Mouse (Mus musculus) MEL (cell line): ENCODE results near the gene Myrf. TPM values are rescaled to one million over a fixed set of nuclear protein-coding genes. Genes with fewer than 3 reads are reported as not detected.

ENCODE experiments used
- DNase-seq: peaks from one replicate; pipeline ENCODE4 v3.0.0; 2011; ENCODE audit warnings: low read depth, low spot score
- H3K27ac ChIP-seq: 2 replicates; pipeline ENCODE4 v1.5.1; 2012; ENCODE audit warnings: low read depth, mild to moderate bottlenecking, control low read depth, low read length, moderate library complexity; ENCODE audit not compliant: control insufficient read depth
- H3K27me3 ChIP-seq, 2 experiments: fragments of 150-350 bp in 1 of 2; sonication (generic) in 1 of 2; 2 replicates each; pipeline ENCODE4 v1.6.1; 2012; ENCODE audit warnings: low read length in 2 of 2, mild to moderate bottlenecking in 2 of 2, improper control_type of control experiment in 1 of 2, moderate library complexity in 1 of 2; ENCODE audit not compliant: insufficient read depth in 2 of 2, control insufficient read depth in 1 of 2
- H3K36me3 ChIP-seq, 2 experiments: 2 replicates each; pipeline ENCODE4 v1.6.1; 2012 to 2014; ENCODE audit warnings: low read length in 2 of 2, improper control_type of control experiment in 1 of 2, inconsistent platforms in 1 of 2, mild to moderate bottlenecking in 1 of 2; ENCODE audit not compliant: insufficient read depth in 2 of 2, control insufficient read depth in 1 of 2
- H3K4me1 ChIP-seq, 2 experiments: fragments of 150-350 bp in 1 of 2; sonication (generic) in 1 of 2; 2 replicates each; pipeline ENCODE4 v1.6.1; 2012; ENCODE audit warnings: low read length in 2 of 2, improper control_type of control experiment in 1 of 2, mild to moderate bottlenecking in 1 of 2; ENCODE audit not compliant: insufficient read depth in 2 of 2, control insufficient read depth in 1 of 2
- H3K4me3 ChIP-seq, 2 experiments: fragments of 150-350 bp in 1 of 2; sonication (generic) in 1 of 2; 2 replicates each; pipeline ENCODE4 v1.5.1; 2012; ENCODE audit warnings: low read depth in 2 of 2, low read length in 2 of 2, mild to moderate bottlenecking in 2 of 2, moderate library complexity in 2 of 2, control low read depth in 1 of 2, improper control_type of control experiment in 1 of 2; ENCODE audit not compliant: control insufficient read depth in 1 of 2, insufficient read depth in 1 of 2
- H3K79me2 ChIP-seq: 2 replicates; pipeline ENCODE4 v1.6.1; 2012; ENCODE audit warnings: mild to moderate bottlenecking, low read length, moderate library complexity; ENCODE audit not compliant: control insufficient read depth, poor library complexity, insufficient read depth
- H3K9ac ChIP-seq: 2 replicates; pipeline ENCODE4 v1.6.1; 2012; ENCODE audit warnings: low read depth, mild to moderate bottlenecking, control low read depth, low read length, moderate library complexity; ENCODE audit not compliant: control insufficient read depth, poor library complexity, severe bottlenecking
- H3K9me3 ChIP-seq: fragments of 150-350 bp; sonication (generic); replicated peaks from 2 replicates; pipeline ENCODE4 v1.6.1; 2012; ENCODE audit warnings: mild to moderate bottlenecking, low read length, improper control_type of control experiment, moderate library complexity; ENCODE audit not compliant: insufficient read depth
- BHLHE40 ChIP-seq: IDR thresholded peaks from 2 replicates; pipeline ENCODE4 v1.6.1; 2012; ENCODE audit warnings: low read depth, mild to moderate bottlenecking, inconsistent platforms, low read length, improper control_type of control experiment, borderline replicate concordance
- E2F4 ChIP-seq: IDR thresholded peaks from 2 replicates; pipeline ENCODE4 v1.6.1; 2011; ENCODE audit warnings: low read depth, low read length, improper control_type of control experiment, borderline replicate concordance
- EP300 ChIP-seq, 2 experiments: IDR thresholded peaks; 2 replicates each; pipeline ENCODE4 v1.6.1; 2011; ENCODE audit warnings: improper control_type of control experiment in 2 of 2, low read length in 2 of 2, low read depth in 1 of 2, mild to moderate bottlenecking in 1 of 2
- ETS1 ChIP-seq: IDR thresholded peaks from 2 replicates; pipeline ENCODE4 v1.6.1; 2012; ENCODE audit warnings: low read depth, mild to moderate bottlenecking, inconsistent platforms, low read length, improper control_type of control experiment, moderate library complexity
- GABPA ChIP-seq: IDR thresholded peaks from 2 replicates; pipeline ENCODE4 v1.6.1; 2012; ENCODE audit warnings: low read depth, mild to moderate bottlenecking, inconsistent platforms, low read length, improper control_type of control experiment, moderate library complexity
- HCFC1 ChIP-seq: IDR thresholded peaks from 2 replicates; pipeline ENCODE4 v1.6.1; 2012; ENCODE audit warnings: low read depth, mild to moderate bottlenecking, inconsistent platforms, low read length, improper control_type of control experiment, moderate library complexity
- MAFK ChIP-seq: IDR thresholded peaks from 2 replicates; pipeline ENCODE4 v1.6.1; 2011; ENCODE audit warnings: low read depth, mild to moderate bottlenecking, low read length, improper control_type of control experiment, borderline replicate concordance
- MAZ ChIP-seq: IDR thresholded peaks from 2 replicates; pipeline ENCODE4 v1.6.1; 2012; ENCODE audit warnings: low read depth, mild to moderate bottlenecking, inconsistent platforms, low read length, improper control_type of control experiment
- MEF2A ChIP-seq: IDR thresholded peaks from 2 replicates; pipeline ENCODE4 v1.6.1; 2014; ENCODE audit warnings: low read depth, mild to moderate bottlenecking, inconsistent platforms, low read length, improper control_type of control experiment; ENCODE audit not compliant: poor library complexity, insufficient replicate concordance, severe bottlenecking; ENCODE audit errors: extremely low read depth
- MXI1 ChIP-seq: IDR thresholded peaks from 2 replicates; pipeline ENCODE4 v1.6.1; 2011; ENCODE audit warnings: mild to moderate bottlenecking, low read depth, low read length, improper control_type of control experiment
- POLR2A ChIP-seq, 2 experiments: IDR thresholded peaks; 2 replicates each; pipeline ENCODE4 v1.6.1; 2011 to 2012; ENCODE audit warnings: low read length in 2 of 2, mild to moderate bottlenecking in 2 of 2, control low read depth in 1 of 2, improper control_type of control experiment in 1 of 2, low read depth in 1 of 2, moderate library complexity in 1 of 2; ENCODE audit not compliant: control insufficient read depth in 1 of 2, insufficient read depth in 1 of 2, poor library complexity in 1 of 2
- RAD21 ChIP-seq: IDR thresholded peaks from 2 replicates; pipeline ENCODE4 v1.6.1; 2011; ENCODE audit warnings: mild to moderate bottlenecking, low read depth, low read length, improper control_type of control experiment
- SIN3A ChIP-seq: IDR thresholded peaks from 2 replicates; pipeline ENCODE4 v1.6.1; 2012; ENCODE audit warnings: low read length, improper control_type of control experiment, inconsistent platforms
- SMC3 ChIP-seq: IDR thresholded peaks from 2 replicates; pipeline ENCODE4 v1.6.1; 2011; ENCODE audit warnings: low read depth, low read length, improper control_type of control experiment
- TAL1 ChIP-seq: IDR thresholded peaks from 2 replicates; pipeline ENCODE4 v1.6.1; 2012; ENCODE audit warnings: mild to moderate bottlenecking, inconsistent platforms, low read length, moderate library complexity, mixed read lengths
- TBP ChIP-seq: IDR thresholded peaks from 2 replicates; pipeline ENCODE4 v1.8.0; 2011; ENCODE audit warnings: low read depth, low read length, improper control_type of control experiment
- UBTF ChIP-seq: IDR thresholded peaks from 2 replicates; pipeline ENCODE4 v1.6.1; 2012; ENCODE audit warnings: low read depth, mild to moderate bottlenecking, inconsistent platforms, low read length, improper control_type of control experiment, moderate library complexity, borderline replicate concordance; ENCODE audit not compliant: insufficient read depth
- ZC3H11A ChIP-seq: IDR thresholded peaks from 2 replicates; pipeline ENCODE4 v1.6.1; 2012; ENCODE audit warnings: low read depth, mild to moderate bottlenecking, inconsistent platforms, low read length, improper control_type of control experiment
- ZMIZ1 ChIP-seq: IDR thresholded peaks from 2 replicates; pipeline ENCODE4 v1.6.1; 2012; ENCODE audit warnings: low read depth, mild to moderate bottlenecking, inconsistent platforms, low read length, improper control_type of control experiment, moderate library complexity
- polyA plus RNA-seq, 2 experiments: library from polyadenylated mRNA; stranded (reverse) in 1 of 2; unstranded in 1 of 2; fragments of >175 nt in 1 of 2; fragments of >200 nt in 1 of 2; gene quantifications; 2 replicates each; pipeline versions ENCODE4 v1.2.1 to v1.2.4; 2012; ENCODE audit warnings: low replicate concordance in 2 of 2, low read depth in 1 of 2; ENCODE audit not compliant: insufficient read length in 2 of 2, insufficient read depth in 1 of 2, missing spikeins in 1 of 2
- total RNA-seq: library from RNA; depleted of rRNA; stranded (reverse); fragments of 300-350 nt; gene quantifications from 2 replicates; pipeline ENCODE4 v1.2.3, GENCODE M21; 2012

Myrf gene
- total and polyA plus RNA-seq, 3 experiments, result 0.23 to 2.7 TPM; not detected in 1

DNA sequence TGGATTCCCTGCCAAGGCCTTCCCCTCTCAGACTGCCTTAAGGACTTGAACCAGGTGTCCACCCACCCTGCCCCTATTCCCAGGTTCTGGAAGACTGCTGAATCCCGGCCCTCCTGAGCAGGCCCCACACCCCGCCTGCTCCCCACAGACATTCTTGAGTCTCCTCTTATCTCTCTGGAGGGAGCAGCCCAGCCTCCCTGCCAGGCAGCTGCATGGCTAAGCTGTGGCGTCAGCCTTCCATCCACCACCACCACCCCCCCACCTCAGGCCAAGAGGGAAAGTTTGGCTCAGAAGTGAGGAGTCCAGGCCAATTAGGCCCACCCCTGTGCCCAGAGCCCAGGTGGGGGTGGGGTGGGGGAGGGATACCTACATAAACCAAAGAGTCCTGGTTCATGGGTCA is 2.1 kb downstream of the Myrf start:
- no peaks in the 10 kb centered on the region for H3K27me3 ChIP-seq
- H3K4me1 ChIP-seq, result peaks cover 0 to 7% of the 10 kb centered on the region in 2 experiments; a peak in 1 of 4 replicates
- H3K36me3 ChIP-seq, result no peaks in the 10 kb centered on the region
- no peak overlapping the region for H3K27ac ChIP-seq
- no peaks in the 10 kb centered on the region for H3K9me3 ChIP-seq
- no peak for TF ChIP-seq TAL1
- TF ChIP-seq POLR2A (IDR thresholded peaks at IDR 0.05; ENCODE audit: control insufficient read depth in 1 of 2, insufficient read depth in 1 of 2, low read depth in 1 of 2, low read length in 2 of 2, poor library complexity in 1 of 2), result no peak
- no peak for TF ChIP-seq BHLHE40
- no peak for TF ChIP-seq EP300 (IDR thresholded peaks at IDR 0.05; ENCODE audit: low read depth in 1 of 2, low read length in 2 of 2)
- TF ChIP-seq ETS1, result no peak
- TF ChIP-seq GABPA, result no peak
- no peak for TF ChIP-seq MAFK
- DNase-seq, result no peak
- no peaks in the 10 kb centered on the region; the same call in 1 of the 2 replicates for H3K79me2 ChIP-seq
- H3K4me3 ChIP-seq, result no peak overlapping the region
- no peak overlapping the region for H3K9ac ChIP-seq

- no peaks in the 10 kb centered on the region for H3K36me3 ChIP-seq
- no peaks in the 10 kb centered on the region for H3K27me3 ChIP-seq
- no peak for DNase-seq
- no peak for TF ChIP-seq ZC3H11A
- TF ChIP-seq GABPA, result no peak
- no peak for TF ChIP-seq SIN3A
- TF ChIP-seq POLR2A (IDR thresholded peaks at IDR 0.05; ENCODE audit: control insufficient read depth in 1 of 2, insufficient read depth in 1 of 2, low read depth in 1 of 2, low read length in 2 of 2, poor library complexity in 1 of 2), result no peak
- TF ChIP-seq MEF2A, result no peak
- no peak for TF ChIP-seq E2F4
- no peak for TF ChIP-seq TBP
- no peak for TF ChIP-seq RAD21
- TF ChIP-seq ZMIZ1, result no peak
- no peak for TF ChIP-seq ETS1
- no peak for TF ChIP-seq UBTF
- no peak for TF ChIP-seq MXI1
- TF ChIP-seq HCFC1, result no peak
- TF ChIP-seq SMC3, result no peak
- no peak for TF ChIP-seq MAZ
- H3K9ac ChIP-seq, result no peak overlapping the region
- H3K9me3 ChIP-seq, result no peaks in the 10 kb centered on the region
- H3K27ac ChIP-seq, result no peak overlapping the region
- H3K4me1 ChIP-seq, result peaks cover 0 to 7% of the 10 kb centered on the region in 2 experiments; a peak in 1 of 4 replicates
- no peak overlapping the region for H3K4me3 ChIP-seq
- H3K79me2 ChIP-seq, result no peaks in the 10 kb centered on the region; the same call in 1 of the 2 replicates
Observed at GRCm38 (mm10) chr19:10235784-10236565, 4.6 kb downstream of the Myrf start.
